Mouse (Mus musculus) left cerebral cortex, adult 2 months (tissue): ENCODE results near the gene Slc38a11. TPM values are rescaled to one million over a fixed set of nuclear protein-coding genes. Genes with fewer than 3 reads are reported as not detected.

ENCODE experiments used
- DNase-seq, 2 experiments: peaks; one replicate each; pipeline ENCODE4 v3.0.0; 2021 to 2022; ENCODE audit warnings: low spot score in 2 of 2, mixed read lengths in 1 of 2; ENCODE audit errors: extremely low spot score in 1 of 2
- H3K27ac ChIP-seq: fragments of 200-600 bp; 2 replicates; pipeline ENCODE4 v1.8.1; 2022
- H3K4me3 ChIP-seq: fragments of 200-600 bp; 2 replicates; pipeline ENCODE4 v1.8.1; 2022
- CTCF ChIP-seq: fragments of 200-600 bp; IDR thresholded peaks from 2 replicates; pipeline ENCODE4 v1.8.1; 2022; ENCODE audit warnings: antibody characterized with exemption, mild to moderate bottlenecking, moderate library complexity
- intact Hi-C: fragments of 180-260 bp; cut with DNase I; formaldehyde crosslinking; loops from one replicate; pipeline ENCODE4 v1.15.1; 2025
- microRNA-seq, 2 experiments: library from miRNA; unstranded; fragments of <30 nt; microRNA quantifications; one replicate each; pipeline ENCODE4 v1.2.0; 2021
- total RNA-seq, 2 experiments: library from RNA; stranded (reverse); gene quantifications; 2 replicates each; pipeline ENCODE4 v1.2.3; 2021

Gene Slc38a11
- total RNA-seq, 2 experiments from 2014 or later, result 2.3 to 2.6 TPM

DNA sequence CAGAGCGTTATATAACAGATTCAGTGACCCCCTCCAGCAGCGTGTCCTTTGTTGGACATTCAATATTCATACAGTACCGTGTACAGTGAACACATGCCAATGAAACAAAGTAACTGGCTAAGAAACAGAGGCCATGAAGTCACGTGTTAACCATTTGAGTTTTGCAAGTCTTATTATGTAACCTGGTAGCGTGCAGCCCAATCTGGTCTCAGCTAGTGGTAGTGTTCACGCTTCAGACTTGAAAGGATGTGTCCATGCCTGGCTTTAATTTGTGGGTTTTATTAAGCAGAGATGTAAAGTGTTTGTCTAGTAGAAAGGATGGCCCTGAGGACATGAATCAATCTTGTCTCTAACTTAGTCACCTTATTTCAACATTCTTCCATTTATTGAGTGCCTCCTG, 95.1 kb downstream of the Slc38a11 start:
- no peak for TF ChIP-seq CTCF
- intact Hi-C loops, result no loop called here
- Histone ChIP-seq H3K27ac (no peak overlapping the region), H3K4me3 (no peak overlapping the region)
- no peak for DNase-seq

DNA sequence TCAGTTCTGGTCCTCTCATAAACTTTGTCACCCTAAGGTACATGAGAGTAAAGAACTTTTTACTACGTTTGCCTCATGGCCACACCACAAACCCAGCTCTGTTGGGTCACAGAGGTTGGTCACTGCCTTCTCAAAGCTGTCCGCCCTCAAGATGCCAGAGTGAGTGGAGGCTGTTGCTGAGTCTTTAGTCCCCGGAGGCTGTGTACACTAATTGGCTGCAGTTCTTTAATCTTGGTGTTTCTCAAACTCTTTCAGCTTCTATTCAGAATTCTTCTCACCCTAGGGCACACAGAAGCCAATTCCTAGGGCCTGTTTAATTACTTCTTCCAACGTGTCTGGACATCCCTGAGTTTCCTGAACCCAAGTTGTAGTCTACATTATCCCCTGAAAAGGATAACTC, 96.0 kb downstream of the Slc38a11 start:
- TF ChIP-seq CTCF, result no peak
- Histone ChIP-seq H3K27ac (no peak overlapping the region), H3K4me3 (no peak overlapping the region)
- no peak for DNase-seq
- intact Hi-C loops, result no loop called here

DNA sequence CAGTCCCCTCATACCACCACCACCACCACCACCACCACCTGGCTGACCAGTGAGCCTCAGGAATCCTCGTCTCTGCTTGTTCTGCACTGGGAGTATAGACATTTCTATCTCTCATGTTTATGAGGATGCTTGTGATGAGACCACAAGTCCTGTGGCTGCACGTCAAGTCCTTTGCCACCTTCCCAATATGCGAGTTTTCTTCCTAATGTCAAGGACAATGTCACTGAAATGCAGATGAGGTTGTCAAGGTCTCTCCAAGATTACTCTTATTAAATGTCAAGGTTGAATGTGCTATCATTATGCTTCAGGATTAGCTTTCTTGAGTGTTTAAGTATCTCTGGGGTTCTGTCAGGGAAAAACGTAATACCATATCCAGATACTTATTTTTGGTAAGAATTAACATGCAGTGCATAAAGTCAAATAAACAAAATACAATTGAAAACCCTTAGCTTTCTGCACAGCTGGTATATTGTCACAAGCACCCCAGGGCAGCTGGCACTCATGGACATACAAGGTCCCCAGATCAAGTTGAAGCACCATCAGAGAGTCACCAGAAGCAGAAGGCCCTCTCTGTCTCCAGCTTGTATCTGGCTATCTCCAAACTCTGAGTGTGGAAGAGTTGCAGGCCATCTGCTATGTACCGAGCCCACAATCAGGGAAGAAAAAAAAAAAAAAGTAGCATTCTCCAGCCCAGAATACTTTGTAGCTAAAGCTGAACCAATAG, 97.1 kb downstream of the Slc38a11 start:
- Histone ChIP-seq H3K27ac (no peak overlapping the region), H3K4me3 (no peak overlapping the region)
- DNase-seq, result no peak
- intact Hi-C loops, result no loop called here
- TF ChIP-seq CTCF, result no peak

Small RNA genes within 50 kb of the gene (microRNA-seq; reads per million reads assigned to microRNA genes)
- gene Mir6337, result 0 reads per million in 2 experiments

Other genes starting within 250 kb of the Slc38a11 start
- 1 to 10 TPM; 7.0 to 7.1 TPM for gene Cobll1, start 124.6 kb downstream of the Slc38a11 start, total RNA-seq
- 10 to 100 TPM; 31.4 to 31.8 TPM for gene Scn3a, start 203.6 kb upstream of the Slc38a11 start, total RNA-seq